Mouse (Mus musculus) heart, embryonic 12.5 days (tissue): ENCODE results near the gene Tmcc3. TPM values are rescaled to one million over a fixed set of nuclear protein-coding genes. Genes with fewer than 3 reads are reported as not detected.

Experiments
- ATAC-seq: fragments of 200-750 bp; cut with Nextera tagmentation; 2 replicates; pipeline ENCODE4 v1.8.0; 2017; ENCODE audit warnings: moderate TSS enrichment, moderate library complexity; ENCODE audit not compliant: insufficient number of reproducible peaks, low FRiP score
- H3K27ac ChIP-seq: fragments of 300-500 bp; sonication (generic); 2 replicates; pipeline ENCODE4 v1.5.1; 2016; ENCODE audit warnings: mild to moderate bottlenecking, moderate library complexity; ENCODE audit not compliant: poor library complexity, severe bottlenecking
- H3K27me3 ChIP-seq: fragments of 300-500 bp; sonication (generic); replicated peaks from 2 replicates; pipeline ENCODE4 v1.6.1; 2016; ENCODE audit warnings: mild to moderate bottlenecking, moderate library complexity
- H3K36me3 ChIP-seq: fragments of 300-500 bp; sonication (generic); 2 replicates; pipeline ENCODE4 v1.6.1; 2016; ENCODE audit warnings: mild to moderate bottlenecking, moderate library complexity
- H3K4me1 ChIP-seq: fragments of 300-500 bp; sonication (generic); replicated peaks from 2 replicates; pipeline ENCODE4 v1.6.1; 2016; ENCODE audit warnings: mild to moderate bottlenecking
- H3K4me2 ChIP-seq: fragments of 300-500 bp; sonication (generic); 2 replicates; pipeline ENCODE4 v1.6.1; 2016; ENCODE audit warnings: mild to moderate bottlenecking, moderate library complexity
- H3K4me3 ChIP-seq: fragments of 300-500 bp; sonication (generic); 2 replicates; pipeline ENCODE4 v1.5.1; 2016; ENCODE audit warnings: mild to moderate bottlenecking
- H3K9ac ChIP-seq: fragments of 300-500 bp; sonication (generic); 2 replicates; pipeline ENCODE4 v1.6.1; 2016; ENCODE audit warnings: mild to moderate bottlenecking, moderate library complexity
- H3K9me3 ChIP-seq: fragments of 300-500 bp; sonication (generic); replicated peaks from 2 replicates; pipeline ENCODE4 v1.6.1; 2016; ENCODE audit warnings: mild to moderate bottlenecking, moderate library complexity
- WGBS: fragments of 180-500 bp; shearing (Covaris S2); methylation state at CpG from one replicate; pipeline ENCODE4 v1.1.7; 2016; 5-methylcytosine and 5-hydroxymethylcytosine counted together
- polyA plus RNA-seq: library from polyadenylated mRNA; unstranded; fragments of >200 nt; fragmentation: Nextera tagmentation; extraction: Ambion mirVana; gene quantifications from 2 replicates; pipeline ENCODE4 v1.2.1, GENCODE M21; 2016

Gene Tmcc3
- polyA plus RNA-seq, 1 experiment from 2014 or later = 10.2 TPM

GRCm38 (mm10) chr10:94426000-94426920 is 114.5 kb downstream of the Tmcc3 start:
- no peaks in the 10 kb centered on the region for H3K27me3 ChIP-seq
- no peaks in the 10 kb centered on the region for H3K9me3 ChIP-seq
- H3K4me1 ChIP-seq = no peaks in the 10 kb centered on the region; the same call in 1 of the 2 replicates
- 56% methylated on average over 12 of the region's 12 CpGs for WGBS
- H3K4me2 ChIP-seq = no peak overlapping the region
- no peaks in the 10 kb centered on the region for H3K36me3 ChIP-seq
- H3K9ac ChIP-seq = no peak overlapping the region
- H3K4me3 ChIP-seq = no peak overlapping the region
- no peak overlapping the region for H3K27ac ChIP-seq
- ATAC-seq = peak; percentile 84

- Histone ChIP-seq H3K4me3 (no peak overlapping the region), H3K4me2 (no peak overlapping the region), H3K9ac (no peak overlapping the region), H3K27me3 (no peaks in the 10 kb centered on the region), H3K27ac (no peak overlapping the region), H3K36me3 (no peaks in the 10 kb centered on the region), H3K4me1 (no peaks in the 10 kb centered on the region; the same call in 1 of the 2 replicates), H3K9me3 (no peaks in the 10 kb centered on the region)
- 87% methylated on average over 15 of the region's 15 CpGs for WGBS
- ATAC-seq = no peak
Observed at GRCm38 (mm10) chr10:94426921-94427270, 115.1 kb downstream of the Tmcc3 start.

GRCm38 (mm10) chr10:94428186-94428942 is 116.6 kb downstream of the Tmcc3 start:
- Histone ChIP-seq H3K9me3 (no peaks in the 10 kb centered on the region), H3K4me3 (no peak overlapping the region), H3K9ac (no peak overlapping the region), H3K4me1 (peaks cover 4% of the 10 kb centered on the region), H3K36me3 (no peaks in the 10 kb centered on the region), H3K4me2 (no peak overlapping the region), H3K27ac (no peak overlapping the region), H3K27me3 (no peaks in the 10 kb centered on the region)
- 75% methylated on average over 12 of the region's 12 CpGs for WGBS
- ATAC-seq = no peak

GRCm38 (mm10) chr10:94430566-94430965 is 118.8 kb downstream of the Tmcc3 start:
- Histone ChIP-seq H3K36me3 (no peaks in the 10 kb centered on the region), H3K4me2 (no peak overlapping the region), H3K4me1 (peaks cover 11% of the 10 kb centered on the region), H3K9me3 (no peaks in the 10 kb centered on the region), H3K9ac (no peak overlapping the region), H3K27ac (no peak overlapping the region), H3K4me3 (no peak overlapping the region), H3K27me3 (no peaks in the 10 kb centered on the region)
- no peak for ATAC-seq
- 57% methylated on average over 6 of the region's 6 CpGs for WGBS

- Histone ChIP-seq H3K4me2 (no peak overlapping the region), H3K36me3 (no peaks in the 10 kb centered on the region), H3K4me1 (peaks cover 11% of the 10 kb centered on the region), H3K9ac (no peak overlapping the region), H3K27ac (no peak overlapping the region), H3K4me3 (no peak overlapping the region), H3K9me3 (no peaks in the 10 kb centered on the region), H3K27me3 (no peaks in the 10 kb centered on the region)
- ATAC-seq = no peak
- WGBS = 50% methylated on average over 5 of the region's 5 CpGs
Observed at GRCm38 (mm10) chr10:94432933-94433332, 121.2 kb downstream of the Tmcc3 start.

GRCm38 (mm10) chr10:94433901-94434300 is 122.2 kb downstream of the Tmcc3 start:
- 10% methylated on average over 7 of the region's 7 CpGs for WGBS

GRCm38 (mm10) chr10:94442725-94443124 is 131.0 kb downstream of the Tmcc3 start:
- Histone ChIP-seq H3K27ac (no peak overlapping the region), H3K4me1 (no peaks in the 10 kb centered on the region), H3K9me3 (no peaks in the 10 kb centered on the region), H3K36me3 (no peaks in the 10 kb centered on the region), H3K4me2 (no peak overlapping the region), H3K27me3 (no peaks in the 10 kb centered on the region), H3K9ac (no peak overlapping the region), H3K4me3 (no peak overlapping the region)
- ATAC-seq = no peak
- 76% methylated on average over 7 of the region's 7 CpGs for WGBS

More at GRCm38 (mm10) chr10:94433901-94434300, 122.2 kb downstream of the Tmcc3 start:
- Histone ChIP-seq H3K4me3 (no peak overlapping the region), H3K9me3 (no peaks in the 10 kb centered on the region), H3K27me3 (no peaks in the 10 kb centered on the region), H3K36me3 (no peaks in the 10 kb centered on the region), H3K27ac (no peak overlapping the region), H3K4me2 (no peak overlapping the region), H3K4me1 (peaks cover 11% of the 10 kb centered on the region), H3K9ac (no peak overlapping the region)
- ATAC-seq = no peak

- no peak overlapping the region for H3K4me2 ChIP-seq
- H3K4me1 ChIP-seq = no peaks in the 10 kb centered on the region
- no peaks in the 10 kb centered on the region for H3K36me3 ChIP-seq
- no peak overlapping the region for H3K27ac ChIP-seq
- no peak overlapping the region for H3K4me3 ChIP-seq
- H3K9ac ChIP-seq = no peak overlapping the region
- H3K9me3 ChIP-seq = no peaks in the 10 kb centered on the region
- WGBS = 88% methylated on average over 4 of the region's 4 CpGs
- H3K27me3 ChIP-seq = no peaks in the 10 kb centered on the region
- ATAC-seq = no peak
Observed at GRCm38 (mm10) chr10:94443453-94443852, 131.7 kb downstream of the Tmcc3 start.

GRCm38 (mm10) chr10:94445192-94445591 is 133.4 kb downstream of the Tmcc3 start:
- 79% methylated on average over 7 of the region's 7 CpGs for WGBS
- ATAC-seq = no peak

GRCm38 (mm10) chr10:94446379-94447008 is 134.7 kb downstream of the Tmcc3 start:
- Histone ChIP-seq H3K9ac (no peak overlapping the region), H3K9me3 (no peaks in the 10 kb centered on the region), H3K27ac (no peak overlapping the region), H3K4me1 (peaks cover 11% of the 10 kb centered on the region), H3K4me3 (no peak overlapping the region), H3K36me3 (no peaks in the 10 kb centered on the region), H3K27me3 (no peaks in the 10 kb centered on the region), H3K4me2 (no peak overlapping the region)
- ATAC-seq = no peak
- 61% methylated on average over 7 of the region's 7 CpGs for WGBS

More at GRCm38 (mm10) chr10:94445192-94445591, 133.4 kb downstream of the Tmcc3 start:
- Histone ChIP-seq H3K9me3 (no peaks in the 10 kb centered on the region), H3K36me3 (no peaks in the 10 kb centered on the region), H3K27ac (no peak overlapping the region), H3K27me3 (no peaks in the 10 kb centered on the region), H3K9ac (no peak overlapping the region), H3K4me1 (peaks cover 3% of the 10 kb centered on the region; the same call in 1 of the 2 replicates), H3K4me3 (no peak overlapping the region), H3K4me2 (no peak overlapping the region)

GRCm38 (mm10) chr10:94449676-94450075 is 137.9 kb downstream of the Tmcc3 start:
- 27% methylated on average over 3 of the region's 3 CpGs for WGBS
- no peak for ATAC-seq

More at GRCm38 (mm10) chr10:94449676-94450075, 137.9 kb downstream of the Tmcc3 start:
- Histone ChIP-seq H3K4me2 (no peak overlapping the region), H3K27ac (no peak overlapping the region), H3K4me1 (peaks cover 12% of the 10 kb centered on the region), H3K27me3 (no peaks in the 10 kb centered on the region), H3K9me3 (no peaks in the 10 kb centered on the region), H3K4me3 (no peak overlapping the region), H3K36me3 (no peaks in the 10 kb centered on the region), H3K9ac (no peak overlapping the region)
